Mouse (Mus musculus): ENCODE results near the gene Lad1.

DNA sequence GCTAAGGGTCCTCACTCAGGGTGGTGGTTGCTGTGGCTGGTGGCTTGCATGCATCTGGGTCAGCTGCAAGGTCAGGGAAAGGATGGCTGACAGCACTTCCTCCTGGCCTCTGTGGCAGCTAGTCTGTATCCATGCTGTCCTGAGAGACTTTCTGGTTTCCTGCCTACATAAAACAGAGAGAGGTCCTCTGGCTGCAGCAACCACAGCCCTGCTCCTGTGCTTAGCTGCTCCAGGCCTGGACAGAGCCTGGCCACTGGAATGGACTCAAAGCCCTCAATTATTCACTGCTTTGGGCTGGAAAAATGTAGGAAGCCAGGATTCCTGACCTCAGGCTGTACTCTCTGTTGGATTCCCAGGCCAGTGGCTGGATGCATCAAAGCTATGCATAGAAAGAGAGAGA is 41.8 kb upstream of the Lad1 start:
- no peak for TF ChIP-seq CTCF (IDR thresholded peaks at IDR 0.05; ENCODE audit: insufficient read depth, low read depth, low read length)
- no peak for TF ChIP-seq POLR2A (IDR thresholded peaks at IDR 0.05; ENCODE audit: insufficient read depth, low read depth, low read length)

Measured in olfactory bulb, adult 2 months (tissue).